Mouse (Mus musculus): ENCODE measurements around the gene Gabbr1. TPM values are rescaled to one million over a fixed set of nuclear protein-coding genes. Genes with fewer than 3 reads are reported as not detected.

Gabbr1 gene
- 1.6 and 1.7 TPM in 2 replicates for polyA plus RNA-seq (2012; ENCODE audit: insufficient read depth, low replicate concordance)

GRCm38 (mm10) chr17:37045611-37046311 lies at the start of gene Gabbr1:
Gabbr1 (plus strand) TSS chr17:37045966.
- H3K36me3 ChIP-seq (replicated peaks; ENCODE audit: low read length), result no peaks in the 10 kb centered on the region
- peak within 1 kb of the TSS; percentile 95 for H3K4me3 ChIP-seq (replicated peaks)
- TF ChIP-seq GATA1 (IDR thresholded peaks at IDR 0.05; ENCODE audit: borderline replicate concordance, low read length) (no peak), FLI1 (IDR thresholded peaks at IDR 0.05; ENCODE audit: low read length) (no peak)
- H3K27me3 ChIP-seq (replicated peaks), result peaks cover 47% of the 10 kb centered on the region
- H3K4me1 ChIP-seq, result peaks cover 36% of the 10 kb centered on the region
- no peaks in the 10 kb centered on the region for H3K9me3 ChIP-seq

GRCm38 (mm10) chr17:36997033-36997735 lies 48.6 kb upstream of the Gabbr1 start:
- Histone ChIP-seq H3K4me3 (replicated peaks) (no peak overlapping the region), H3K4me1 (peaks cover 44% of the 10 kb centered on the region), H3K27me3 (replicated peaks) (no peaks in the 10 kb centered on the region), H3K9me3 (no peaks in the 10 kb centered on the region), H3K36me3 (replicated peaks; ENCODE audit: low read length) (no peaks in the 10 kb centered on the region)
- TF ChIP-seq GATA1 (IDR thresholded peaks at IDR 0.05; ENCODE audit: borderline replicate concordance, low read length) (no peak), FLI1 (IDR thresholded peaks at IDR 0.05; ENCODE audit: low read length) (no peak)

- Histone ChIP-seq H3K27me3 (replicated peaks) (peaks cover 11% of the 10 kb centered on the region), H3K36me3 (replicated peaks; ENCODE audit: low read length) (no peaks in the 10 kb centered on the region), H3K9me3 (no peaks in the 10 kb centered on the region), H3K4me3 (replicated peaks) (no peak overlapping the region), H3K4me1 (peaks cover 46% of the 10 kb centered on the region)
- TF ChIP-seq GATA1 (IDR thresholded peaks at IDR 0.05; ENCODE audit: borderline replicate concordance, low read length) (no peak), FLI1 (IDR thresholded peaks at IDR 0.05; ENCODE audit: low read length) (no peak)
These were observed 47.3 kb upstream of the Gabbr1 start for GRCm38 (mm10) chr17:36998477-36998876.

GRCm38 (mm10) chr17:37000863-37001262 lies 44.9 kb upstream of the Gabbr1 start, which contains the start of gene Zfp57:
Zfp57 (plus strand) TSS chr17:37001163.
- peaks cover 35% of the 10 kb centered on the region for H3K4me1 ChIP-seq
- no peaks in the 10 kb centered on the region for H3K36me3 ChIP-seq (replicated peaks; ENCODE audit: low read length)
- no peaks in the 10 kb centered on the region for H3K9me3 ChIP-seq
- TF ChIP-seq GATA1 (IDR thresholded peaks at IDR 0.05; ENCODE audit: borderline replicate concordance, low read length) (no peak), FLI1 (IDR thresholded peaks at IDR 0.05; ENCODE audit: low read length) (no peak)
- H3K27me3 ChIP-seq (replicated peaks), result peaks cover 19% of the 10 kb centered on the region
- no peak within 1 kb of the TSS for H3K4me3 ChIP-seq (replicated peaks)

- Histone ChIP-seq H3K4me3 (replicated peaks) (peak overlapping the region; percentile 90), H3K4me1 (peaks cover 29% of the 10 kb centered on the region), H3K36me3 (replicated peaks; ENCODE audit: low read length) (no peaks in the 10 kb centered on the region), H3K27me3 (replicated peaks) (peaks cover 19% of the 10 kb centered on the region), H3K9me3 (no peaks in the 10 kb centered on the region)
- no peak for TF ChIP-seq GATA1 (IDR thresholded peaks at IDR 0.05; ENCODE audit: borderline replicate concordance, low read length)
- no peak for TF ChIP-seq FLI1 (IDR thresholded peaks at IDR 0.05; ENCODE audit: low read length)
These were observed 43.1 kb upstream of the Gabbr1 start for GRCm38 (mm10) chr17:37002364-37003330.

- H3K4me1 ChIP-seq, result peaks cover 30% of the 10 kb centered on the region
These were observed 42.4 kb upstream of the Gabbr1 start for GRCm38 (mm10) chr17:37003366-37003765.

GRCm38 (mm10) chr17:37008161-37008560 lies 37.6 kb upstream of the Gabbr1 start:
- Histone ChIP-seq H3K27me3 (replicated peaks) (peaks cover 18% of the 10 kb centered on the region), H3K9me3 (no peaks in the 10 kb centered on the region), H3K4me3 (replicated peaks) (no peak overlapping the region), H3K36me3 (replicated peaks; ENCODE audit: low read length) (peaks cover 7% of the 10 kb centered on the region), H3K4me1 (peaks cover 21% of the 10 kb centered on the region)
- TF ChIP-seq GATA1 (IDR thresholded peaks at IDR 0.05; ENCODE audit: borderline replicate concordance, low read length) (no peak), FLI1 (IDR thresholded peaks at IDR 0.05; ENCODE audit: low read length) (no peak)

More at GRCm38 (mm10) chr17:37003366-37003765, 42.4 kb upstream of the Gabbr1 start:
- H3K36me3 ChIP-seq (replicated peaks; ENCODE audit: low read length), result no peaks in the 10 kb centered on the region
- peaks cover 19% of the 10 kb centered on the region for H3K27me3 ChIP-seq (replicated peaks)
- no peak for TF ChIP-seq GATA1 (IDR thresholded peaks at IDR 0.05; ENCODE audit: borderline replicate concordance, low read length)
- TF ChIP-seq FLI1 (IDR thresholded peaks at IDR 0.05; ENCODE audit: low read length), result no peak
- H3K4me3 ChIP-seq (replicated peaks), result peak overlapping the region; percentile 90
- H3K9me3 ChIP-seq, result no peaks in the 10 kb centered on the region

- Histone ChIP-seq H3K27me3 (replicated peaks) (peaks cover 10% of the 10 kb centered on the region), H3K4me1 (peaks cover 19% of the 10 kb centered on the region), H3K36me3 (replicated peaks; ENCODE audit: low read length) (peaks cover 7% of the 10 kb centered on the region), H3K4me3 (replicated peaks) (no peak overlapping the region), H3K9me3 (no peaks in the 10 kb centered on the region)
- TF ChIP-seq FLI1 (IDR thresholded peaks at IDR 0.05; ENCODE audit: low read length) (no peak), GATA1 (IDR thresholded peaks at IDR 0.05; ENCODE audit: borderline replicate concordance, low read length) (no peak)
These were observed 36.2 kb upstream of the Gabbr1 start for GRCm38 (mm10) chr17:37009460-37010042.

GRCm38 (mm10) chr17:37011719-37012118 lies 34.0 kb upstream of the Gabbr1 start:
- Histone ChIP-seq H3K9me3 (no peaks in the 10 kb centered on the region), H3K4me3 (replicated peaks) (no peak overlapping the region), H3K4me1 (peaks cover 26% of the 10 kb centered on the region), H3K27me3 (replicated peaks) (peaks cover 8% of the 10 kb centered on the region), H3K36me3 (replicated peaks; ENCODE audit: low read length) (peaks cover 7% of the 10 kb centered on the region)
- TF ChIP-seq FLI1 (IDR thresholded peaks at IDR 0.05; ENCODE audit: low read length) (no peak), GATA1 (IDR thresholded peaks at IDR 0.05; ENCODE audit: borderline replicate concordance, low read length) (no peak)

Measured in megakaryocyte, embryonic 14.5 days (primary cell).